Mouse (Mus musculus): ENCODE results near the gene Traip. TPM values are rescaled to one million over a fixed set of nuclear protein-coding genes. Genes with fewer than 3 reads are reported as not detected.
A peak's percentile ranks its signal among the peaks of the same experiment; 100 is the strongest.

Gene Traip
- polyA plus RNA-seq, 1 experiment from 2014 or later: 45.9 TPM

DNA sequence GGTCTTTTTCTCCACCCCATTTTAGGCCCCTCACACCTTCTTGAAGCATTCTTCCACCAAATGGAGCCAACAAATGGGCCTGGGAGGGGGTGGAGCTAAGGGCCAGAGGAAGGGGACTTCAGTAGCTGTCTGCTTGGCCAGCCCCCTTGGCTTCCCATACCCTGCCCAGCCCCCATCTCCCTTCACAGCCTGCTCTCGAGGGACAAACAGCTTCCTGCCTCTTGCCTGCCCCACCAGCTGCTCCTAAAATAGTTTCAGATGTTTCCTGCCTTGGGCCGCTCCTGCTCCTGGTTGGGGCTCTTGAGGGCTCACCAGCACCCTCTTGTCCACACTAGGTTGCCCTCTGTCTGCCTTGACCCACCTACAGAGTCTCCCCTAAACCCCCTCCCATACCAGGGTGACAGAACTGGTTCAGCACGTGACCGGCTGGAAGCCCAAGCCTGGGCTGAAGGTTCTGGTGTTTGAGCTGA lies 33.5 kb downstream of the Traip start:
- Histone ChIP-seq H3K27me3 (ENCODE audit: low read depth, poor library complexity, severe bottlenecking) (no peaks in the 10 kb centered on the region), H3K27ac (peak overlapping the region; percentile 98), H3K36me3 (peaks cover 40% of the 10 kb centered on the region), H3K9me3 (replicated peaks) (no peaks in the 10 kb centered on the region), H3K4me3 (peak overlapping the region; percentile 83), H3K4me1 (peaks cover 86% of the 10 kb centered on the region)
- 1% methylated on average over 4 of the region's 4 CpGs for WGBS
- DNase-seq (ENCODE audit: low spot score): peak; percentile 88

DNA sequence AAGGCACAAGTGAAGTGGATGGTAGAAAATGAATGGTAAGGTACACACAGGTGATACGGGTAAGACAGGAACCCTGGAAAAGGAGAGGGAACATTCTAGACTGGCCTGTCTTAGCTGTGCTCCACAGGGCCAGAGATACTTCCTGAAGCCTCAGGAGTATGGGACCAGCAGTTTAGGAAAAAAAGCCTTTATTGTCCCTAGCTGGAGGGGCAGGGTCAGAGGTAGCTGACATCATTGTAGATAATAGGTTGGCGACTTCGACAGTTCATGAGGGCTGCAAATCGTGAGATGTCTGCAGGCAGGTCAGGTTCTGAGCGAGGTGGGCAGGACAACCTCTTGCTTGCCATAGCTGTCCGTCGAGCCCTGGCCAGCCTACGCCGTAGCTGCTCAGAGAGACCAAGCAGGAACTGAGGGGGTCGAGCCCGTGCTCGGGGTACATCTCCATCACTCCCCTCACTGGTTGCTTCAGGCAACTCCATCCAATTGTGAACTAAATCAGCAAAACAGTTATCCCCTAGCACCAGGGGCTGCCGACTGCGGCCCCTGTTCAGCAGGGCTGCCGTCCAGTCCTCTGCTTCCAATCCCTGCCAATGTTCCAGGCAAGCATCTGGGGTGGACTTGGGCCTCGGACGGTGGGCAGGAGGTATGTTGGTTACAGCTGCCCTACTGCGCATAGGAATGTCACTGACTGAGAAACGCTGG lies 34.3 kb downstream of the Traip start:
- WGBS: 37% methylated on average over 19 of the region's 19 CpGs
- Histone ChIP-seq H3K4me1 (peaks cover 80% of the 10 kb centered on the region), H3K36me3 (peaks cover 34% of the 10 kb centered on the region), H3K9me3 (replicated peaks) (no peaks in the 10 kb centered on the region), H3K27ac (peak overlapping the region; percentile 98), H3K27me3 (ENCODE audit: low read depth, poor library complexity, severe bottlenecking) (no peaks in the 10 kb centered on the region), H3K4me3 (peak overlapping the region; percentile 83)
- DNase-seq (ENCODE audit: low spot score): peak; percentile 53

DNA sequence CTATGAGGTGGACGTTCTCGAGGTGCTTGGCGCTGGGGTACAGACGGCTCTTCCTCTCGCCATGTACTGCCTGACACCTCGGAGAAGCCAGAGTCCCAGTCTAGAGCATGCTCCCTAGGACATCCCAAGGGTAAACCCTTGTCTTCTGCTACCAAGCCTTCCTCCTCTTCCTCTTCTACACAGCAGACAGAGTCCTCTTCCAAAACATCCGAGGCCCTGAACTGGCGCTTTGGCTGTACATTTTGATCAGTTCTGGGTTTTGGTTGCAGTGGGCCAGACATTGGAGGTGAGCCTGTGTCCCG lies 34.8 kb downstream of the Traip start:
- Histone ChIP-seq H3K4me1 (peaks cover 75% of the 10 kb centered on the region), H3K36me3 (peaks cover 31% of the 10 kb centered on the region), H3K27me3 (ENCODE audit: low read depth, poor library complexity, severe bottlenecking) (no peaks in the 10 kb centered on the region), H3K4me3 (peak overlapping the region; percentile 83), H3K27ac (peak overlapping the region; percentile 98), H3K9me3 (replicated peaks) (no peaks in the 10 kb centered on the region)
- 43% methylated on average over 9 of the region's 9 CpGs for WGBS
- DNase-seq (ENCODE audit: low spot score): no peak

DNA sequence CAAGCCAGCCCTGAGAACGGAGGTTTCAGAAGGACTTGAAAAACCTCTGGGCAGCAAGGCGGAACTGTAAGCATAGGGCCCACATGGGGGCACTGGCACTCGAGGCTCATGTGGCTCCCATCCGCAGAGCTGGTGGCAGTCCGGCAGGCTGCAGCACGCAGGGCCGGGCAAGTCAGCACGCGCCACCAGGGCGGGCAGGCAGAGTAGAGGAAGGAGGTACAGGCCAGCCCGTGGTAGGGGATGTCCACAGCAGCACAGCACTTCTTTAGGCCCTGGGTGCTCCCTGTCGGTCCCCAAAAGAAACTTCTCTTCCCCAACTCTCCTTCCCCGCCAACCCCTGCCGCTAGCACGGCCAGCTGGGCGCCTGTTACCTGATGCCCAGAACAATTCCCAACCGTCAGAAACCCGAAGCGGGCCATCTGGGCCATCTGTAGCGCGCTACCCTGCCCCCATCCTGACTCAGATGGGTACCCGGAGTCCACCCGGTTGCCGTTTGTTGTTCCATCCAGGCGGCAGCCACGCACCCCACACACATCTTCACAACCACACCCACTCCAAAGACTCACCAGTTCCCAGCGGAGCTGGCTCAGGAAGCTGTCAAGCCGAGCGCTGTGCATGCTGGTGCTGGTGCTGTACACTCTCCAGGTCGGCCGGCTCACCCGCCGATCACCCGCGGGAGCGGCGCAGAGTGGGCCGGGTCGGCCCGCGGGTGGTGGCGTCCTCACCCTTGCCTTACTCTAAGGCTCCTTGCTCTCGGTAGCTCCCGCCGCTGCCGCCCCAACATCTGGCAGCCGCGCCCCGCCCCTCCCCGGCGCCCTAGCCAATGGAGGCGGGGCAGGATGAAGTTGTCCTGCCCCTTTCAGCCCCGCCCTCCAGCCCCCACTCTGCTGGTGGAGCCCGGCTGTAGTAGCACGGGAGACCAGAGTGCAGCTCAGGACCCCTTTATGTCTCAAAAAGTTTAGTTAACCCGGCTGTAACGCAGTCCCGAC lies 35.5 kb downstream of the Traip start, which contains the start of gene Inka1:
Inka1 (minus strand) TSS at position 749 of the 989 bp plus-strand sequence.
- DNase-seq (ENCODE audit: low spot score): peak; percentile 96
- under 1% methylated on average over 58 of the region's 58 CpGs for WGBS
- H3K27me3 ChIP-seq (ENCODE audit: low read depth, poor library complexity, severe bottlenecking): no peaks in the 10 kb centered on the region
- no peaks in the 10 kb centered on the region for H3K9me3 ChIP-seq (replicated peaks)
- peaks cover 24% of the 10 kb centered on the region for H3K36me3 ChIP-seq
- peak within 1 kb of the TSS; percentile 98 for H3K27ac ChIP-seq
- H3K4me3 ChIP-seq: peak within 1 kb of the TSS; percentile 83
- H3K4me1 ChIP-seq: peaks cover 68% of the 10 kb centered on the region

DNA sequence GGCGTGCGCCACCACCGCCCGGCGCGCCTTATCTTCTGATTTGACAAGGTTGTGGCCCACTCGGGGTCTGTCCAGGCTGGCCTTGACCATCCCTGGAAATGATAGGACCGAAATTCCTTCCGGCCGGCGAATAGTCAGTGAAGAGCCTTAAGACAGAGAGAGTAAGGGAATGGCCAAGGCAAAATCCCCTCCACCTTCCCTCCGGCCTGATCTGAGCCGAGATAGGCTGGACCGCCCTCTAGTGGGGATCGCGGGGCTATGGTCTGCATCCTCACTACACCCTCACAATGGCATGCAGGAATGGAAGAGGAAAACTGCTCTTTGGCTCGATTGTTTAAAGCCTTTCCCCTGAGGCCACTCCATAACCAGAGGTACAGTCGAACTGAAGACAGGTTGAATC lies 36.4 kb downstream of the Traip start:
- Histone ChIP-seq H3K27me3 (ENCODE audit: low read depth, poor library complexity, severe bottlenecking) (no peaks in the 10 kb centered on the region), H3K4me1 (peaks cover 59% of the 10 kb centered on the region), H3K9me3 (replicated peaks) (no peaks in the 10 kb centered on the region), H3K27ac (peak overlapping the region; percentile 98), H3K36me3 (peaks cover 24% of the 10 kb centered on the region), H3K4me3 (peak overlapping the region; percentile 83)
- WGBS: 5% methylated on average over 18 of the region's 18 CpGs
- peak; percentile 89 for DNase-seq (ENCODE audit: low spot score)

DNA sequence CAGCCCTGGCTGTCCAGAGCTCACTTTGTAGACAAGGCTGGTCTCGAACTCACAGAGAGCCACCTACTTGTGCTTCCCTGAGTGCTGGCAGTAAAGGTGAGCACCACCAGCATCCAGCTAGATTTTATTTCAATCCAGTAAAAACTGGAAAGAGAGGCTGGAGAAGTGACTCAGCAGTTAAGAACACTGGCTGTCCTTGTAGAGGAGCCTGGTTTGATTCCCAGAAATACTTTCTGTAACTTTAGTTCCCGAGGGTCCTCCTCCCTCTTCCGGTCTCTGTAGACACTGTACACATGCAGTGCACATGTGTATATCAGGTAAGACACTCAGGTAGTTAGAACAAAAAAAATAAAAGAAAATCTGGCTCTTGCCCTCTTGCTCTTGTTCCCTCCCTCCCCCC lies 38.0 kb downstream of the Traip start:
- H3K4me1 ChIP-seq: peaks cover 43% of the 10 kb centered on the region
- H3K27ac ChIP-seq: peak overlapping the region; percentile 69; the same call in 1 of the 2 replicates
- no peak overlapping the region for H3K4me3 ChIP-seq
- no peaks in the 10 kb centered on the region for H3K27me3 ChIP-seq (ENCODE audit: low read depth, poor library complexity, severe bottlenecking)
- no peak for DNase-seq (ENCODE audit: low spot score)
- no peaks in the 10 kb centered on the region for H3K9me3 ChIP-seq (replicated peaks)
- 84% methylated on average over 3 of the region's 3 CpGs for WGBS
- peaks cover 20% of the 10 kb centered on the region for H3K36me3 ChIP-seq

DNA sequence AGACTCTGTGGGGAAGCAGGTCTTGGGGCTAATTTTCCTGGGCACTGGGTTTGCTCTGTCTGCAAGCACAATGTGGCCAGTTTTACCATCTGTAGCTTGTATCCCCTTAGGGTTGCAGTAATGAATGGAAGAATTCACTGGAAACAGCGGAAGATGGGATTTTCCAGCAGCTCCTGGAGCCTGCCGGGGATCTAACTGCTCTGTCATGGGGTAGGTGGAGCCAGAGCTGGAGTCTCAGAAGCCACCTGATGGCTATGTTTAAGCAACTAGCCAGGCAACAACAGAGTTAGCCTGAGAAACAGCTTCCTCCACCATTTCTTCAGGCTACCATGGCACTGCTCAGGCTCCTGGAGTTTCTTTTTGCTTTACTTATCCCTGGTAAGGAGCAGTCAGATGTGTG lies 42.3 kb downstream of the Traip start, which contains the start of gene Cdhr4:
Cdhr4 (plus strand) TSS at position 301 of the 400 bp plus-strand sequence.
- DNase-seq (ENCODE audit: low spot score): no peak
- H3K4me1 ChIP-seq: peaks cover 11% of the 10 kb centered on the region
- H3K36me3 ChIP-seq: no peaks in the 10 kb centered on the region
- no peaks in the 10 kb centered on the region for H3K27me3 ChIP-seq (ENCODE audit: low read depth, poor library complexity, severe bottlenecking)
- H3K4me3 ChIP-seq: no peak within 1 kb of the TSS
- no peak within 1 kb of the TSS for H3K27ac ChIP-seq
- no peaks in the 10 kb centered on the region for H3K9me3 ChIP-seq (replicated peaks)
- WGBS: 68% methylated on average over 2 of the region's 2 CpGs

DNA sequence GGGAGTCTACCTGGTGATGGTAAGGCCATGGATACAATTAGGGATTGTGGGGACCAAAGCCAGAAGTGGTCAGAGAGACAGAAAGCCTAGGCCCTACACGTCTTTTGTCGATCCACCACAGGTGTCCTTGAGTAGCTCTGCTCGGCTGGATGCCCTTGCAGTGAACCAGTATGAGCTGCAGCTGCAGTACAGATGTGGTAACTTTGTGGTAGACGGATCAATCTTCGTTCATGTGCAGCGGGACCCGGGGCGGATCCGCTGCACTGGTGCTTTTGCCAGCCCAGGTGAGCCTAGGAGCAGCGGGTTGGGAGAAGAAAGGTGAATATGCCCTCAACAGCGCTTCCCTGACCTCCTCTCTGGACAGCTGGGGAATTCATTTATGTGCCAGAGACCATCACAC lies 43.1 kb downstream of the Traip start:
- Histone ChIP-seq H3K27me3 (ENCODE audit: low read depth, poor library complexity, severe bottlenecking) (no peaks in the 10 kb centered on the region), H3K4me3 (no peak overlapping the region), H3K4me1 (peaks cover 9% of the 10 kb centered on the region), H3K36me3 (no peaks in the 10 kb centered on the region), H3K27ac (no peak overlapping the region), H3K9me3 (replicated peaks) (no peaks in the 10 kb centered on the region)
- WGBS: 90% methylated on average over 11 of the region's 11 CpGs
- DNase-seq (ENCODE audit: low spot score): no peak

DNA sequence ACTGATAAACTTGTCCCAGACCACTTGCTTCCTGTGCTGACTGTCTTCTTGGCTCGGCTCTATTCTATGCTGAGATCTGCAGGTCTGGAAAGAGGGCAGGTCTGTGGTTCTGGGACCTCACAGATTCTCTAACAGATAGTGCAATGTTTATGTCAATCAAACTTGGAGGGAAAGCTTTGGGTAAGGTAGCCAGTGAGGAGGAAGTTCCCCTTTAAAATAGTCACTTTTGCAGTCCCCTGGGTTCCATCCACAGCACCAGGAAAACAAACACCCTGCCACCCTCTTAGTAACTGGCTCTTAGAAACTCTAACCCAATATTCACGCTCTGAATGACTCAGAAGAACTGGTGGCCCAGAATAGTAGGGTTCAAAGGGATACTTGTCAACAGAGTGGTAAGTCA lies 44.5 kb downstream of the Traip start:
- no peak overlapping the region for H3K27ac ChIP-seq
- 0 out of 2 replicates have a peak, but pooled peaks cover 3% of the 10 kb centered on the region for H3K4me1 ChIP-seq
- H3K36me3 ChIP-seq: no peaks in the 10 kb centered on the region
- H3K27me3 ChIP-seq (ENCODE audit: low read depth, poor library complexity, severe bottlenecking): no peaks in the 10 kb centered on the region
- 57% methylated on average over 2 of the region's 2 CpGs for WGBS
- no peaks in the 10 kb centered on the region for H3K9me3 ChIP-seq (replicated peaks)
- H3K4me3 ChIP-seq: no peak overlapping the region
- DNase-seq (ENCODE audit: low spot score): no peak

DNA sequence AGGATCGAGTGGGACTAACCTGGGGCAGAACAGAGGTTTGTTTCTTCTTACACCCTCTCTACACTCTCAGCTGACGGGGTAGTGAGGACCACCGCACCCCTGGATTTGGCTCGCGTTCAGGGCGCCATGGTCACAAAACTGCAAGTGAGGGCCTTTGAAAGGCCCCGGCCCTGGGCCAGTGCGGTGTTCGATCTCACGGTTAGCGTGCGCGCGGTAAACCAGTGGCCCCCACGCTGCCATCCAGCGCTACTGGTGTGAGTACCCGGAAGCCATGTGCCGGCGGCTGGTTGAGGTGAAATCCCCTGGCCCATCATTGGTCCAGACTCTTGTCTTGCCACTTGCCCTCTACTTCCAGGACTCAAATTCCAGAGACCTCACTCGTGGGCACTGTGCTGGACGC lies 45.6 kb downstream of the Traip start:
- Histone ChIP-seq H3K36me3 (no peaks in the 10 kb centered on the region), H3K4me3 (no peak overlapping the region), H3K9me3 (replicated peaks) (no peaks in the 10 kb centered on the region), H3K27me3 (ENCODE audit: low read depth, poor library complexity, severe bottlenecking) (no peaks in the 10 kb centered on the region), H3K27ac (no peak overlapping the region), H3K4me1 (0 out of 2 replicates have a peak, but pooled peaks cover 3% of the 10 kb centered on the region)
- no peak for DNase-seq (ENCODE audit: low spot score)
- WGBS: 95% methylated on average over 21 of the region's 21 CpGs

DNA sequence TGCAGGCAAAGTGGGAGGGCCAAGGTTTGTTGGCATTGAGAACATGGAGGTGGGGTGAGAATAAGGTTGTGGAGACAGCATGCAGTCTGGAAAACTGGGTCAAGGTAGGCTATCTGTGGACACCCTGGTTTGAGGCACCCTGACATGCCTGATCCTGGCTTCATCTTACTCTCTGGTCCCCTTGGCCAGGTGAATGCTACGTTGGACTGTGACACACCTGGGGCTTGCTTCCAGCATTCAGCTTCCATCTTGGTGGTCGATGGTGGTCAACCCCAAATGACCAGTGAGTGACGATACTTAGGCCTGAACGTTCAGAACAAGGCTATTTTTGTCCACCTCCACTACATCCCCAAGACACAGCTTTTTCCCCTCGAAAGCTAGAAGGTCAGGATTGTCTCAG lies 46.1 kb downstream of the Traip start, which contains the start of gene Gm20662:
Gm20662 (plus strand) TSS at position 301 of the 400 bp plus-strand sequence.
- 93% methylated on average over 5 of the region's 5 CpGs for WGBS
- Histone ChIP-seq H3K36me3 (no peaks in the 10 kb centered on the region), H3K27ac (no peak within 1 kb of the TSS), H3K4me1 (0 out of 2 replicates have a peak, but pooled peaks cover 3% of the 10 kb centered on the region), H3K4me3 (no peak within 1 kb of the TSS), H3K27me3 (ENCODE audit: low read depth, poor library complexity, severe bottlenecking) (no peaks in the 10 kb centered on the region), H3K9me3 (replicated peaks) (no peaks in the 10 kb centered on the region)
- DNase-seq (ENCODE audit: low spot score): no peak

DNA sequence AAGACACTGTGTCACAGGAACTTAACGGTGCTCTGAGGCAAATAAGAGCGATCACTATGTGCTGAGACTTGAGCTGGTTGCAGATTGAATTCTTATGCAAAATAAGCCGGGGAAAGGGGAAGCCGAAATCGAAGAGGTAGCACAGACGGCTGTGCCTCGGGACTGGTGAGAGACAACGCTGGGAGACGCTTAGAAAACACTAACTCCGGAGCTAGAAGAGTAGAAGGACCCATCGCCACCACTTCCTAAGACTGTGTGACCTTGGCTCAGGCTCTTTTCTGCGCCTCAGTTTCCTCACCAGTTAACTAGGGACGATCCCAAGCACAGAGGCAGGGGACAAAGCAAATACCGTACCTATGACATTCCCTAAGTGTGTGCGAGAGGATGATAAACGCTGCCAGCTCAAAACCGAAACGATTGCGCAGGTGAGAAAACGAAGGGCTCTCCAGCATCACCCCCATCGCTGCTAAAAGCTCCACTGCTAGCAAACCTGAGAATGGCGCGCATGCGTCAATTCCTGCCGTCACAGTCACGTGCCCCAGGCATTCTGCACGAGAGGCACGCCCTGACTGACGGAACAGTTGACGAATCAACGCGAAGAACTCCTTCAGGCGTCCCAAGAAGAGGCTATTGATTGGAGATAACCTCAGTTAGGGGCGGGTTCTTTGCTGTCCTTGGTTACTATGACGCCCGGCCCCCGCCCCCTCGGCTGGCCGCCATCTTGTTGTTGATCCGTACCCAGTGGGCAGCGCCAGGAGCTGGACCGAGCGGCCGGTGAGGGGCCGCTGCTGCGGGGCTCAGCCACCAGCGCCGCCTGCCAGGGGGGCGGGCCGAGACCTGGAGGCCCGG lies 52.2 kb downstream of the Traip start, which contains the start of gene Ip6k1:
Ip6k1 (plus strand) TSS at position 580 of the 849 bp plus-strand sequence.
- peaks cover 24% of the 10 kb centered on the region for H3K4me1 ChIP-seq
- H3K27ac ChIP-seq: peak within 1 kb of the TSS; percentile 97
- peak within 1 kb of the TSS; percentile 99 for H3K4me3 ChIP-seq
- H3K27me3 ChIP-seq (ENCODE audit: low read depth, poor library complexity, severe bottlenecking): no peaks in the 10 kb centered on the region
- WGBS: under 1% methylated on average over 51 of the region's 51 CpGs
- H3K36me3 ChIP-seq: peaks cover 10% of the 10 kb centered on the region
- no peaks in the 10 kb centered on the region for H3K9me3 ChIP-seq (replicated peaks)
- peak; percentile 99 for DNase-seq (ENCODE audit: low spot score)

Measured in limb, embryonic 10.5 days (tissue).